Mouse (Mus musculus) heart, embryonic 13.5 days (tissue): ENCODE data around the gene Gm5065. TPM values are rescaled to one million over a fixed set of nuclear protein-coding genes. Genes with fewer than 3 reads are reported as not detected.

Experiments used
- ATAC-seq: fragments of 200-750 bp; cut with Nextera tagmentation; 2 replicates; pipeline ENCODE4 v1.8.0; 2017; ENCODE audit warnings: moderate TSS enrichment; ENCODE audit not compliant: insufficient number of reproducible peaks, low FRiP score, low TSS enrichment; ENCODE audit errors: extremely low read depth
- H3K27ac ChIP-seq: fragments of 300-500 bp; sonication (generic); replicated peaks from 2 replicates; pipeline ENCODE4 v1.5.1; 2015; ENCODE audit warnings: moderate library complexity, mild to moderate bottlenecking, inconsistent platforms
- H3K27me3 ChIP-seq: fragments of 300-500 bp; sonication (generic); replicated peaks from 2 replicates; pipeline ENCODE4 v1.6.1; 2015; ENCODE audit warnings: mild to moderate bottlenecking, inconsistent platforms
- H3K36me3 ChIP-seq: fragments of 300-500 bp; sonication (generic); 2 replicates; pipeline ENCODE4 v1.6.1; 2015; ENCODE audit warnings: mild to moderate bottlenecking, inconsistent platforms
- H3K4me1 ChIP-seq: fragments of 300-500 bp; sonication (generic); 2 replicates; pipeline ENCODE4 v1.6.1; 2015; ENCODE audit warnings: inconsistent platforms
- H3K4me2 ChIP-seq: fragments of 300-500 bp; sonication (generic); 2 replicates; pipeline ENCODE4 v1.6.1; 2015; ENCODE audit warnings: inconsistent platforms, mild to moderate bottlenecking, moderate library complexity
- H3K4me3 ChIP-seq: fragments of 300-500 bp; sonication (generic); 2 replicates; pipeline ENCODE4 v1.5.1; 2015; ENCODE audit warnings: moderate library complexity, mild to moderate bottlenecking, inconsistent platforms
- H3K9ac ChIP-seq: fragments of 300-500 bp; sonication (generic); 2 replicates; pipeline ENCODE4 v1.6.1; 2015; ENCODE audit warnings: inconsistent platforms, mild to moderate bottlenecking, moderate library complexity
- H3K9me3 ChIP-seq: fragments of 300-500 bp; sonication (generic); 2 replicates; pipeline ENCODE4 v1.6.1; 2016; ENCODE audit warnings: inconsistent platforms
- WGBS: fragments of 180-500 bp; shearing (Covaris S2); methylation state at CpG from one replicate; pipeline ENCODE4 v1.1.7; 2015; ENCODE audit warnings: mixed read lengths; 5-methylcytosine and 5-hydroxymethylcytosine counted together
- polyA plus RNA-seq: library from polyadenylated mRNA; unstranded; fragments of >200 nt; fragmentation: Nextera tagmentation; extraction: Ambion mirVana; gene quantifications from 2 replicates; pipeline ENCODE4 v1.2.1, GENCODE M21; 2015

The Gm5065 gene
- polyA plus RNA-seq = not detected in 2 replicates

DNA sequence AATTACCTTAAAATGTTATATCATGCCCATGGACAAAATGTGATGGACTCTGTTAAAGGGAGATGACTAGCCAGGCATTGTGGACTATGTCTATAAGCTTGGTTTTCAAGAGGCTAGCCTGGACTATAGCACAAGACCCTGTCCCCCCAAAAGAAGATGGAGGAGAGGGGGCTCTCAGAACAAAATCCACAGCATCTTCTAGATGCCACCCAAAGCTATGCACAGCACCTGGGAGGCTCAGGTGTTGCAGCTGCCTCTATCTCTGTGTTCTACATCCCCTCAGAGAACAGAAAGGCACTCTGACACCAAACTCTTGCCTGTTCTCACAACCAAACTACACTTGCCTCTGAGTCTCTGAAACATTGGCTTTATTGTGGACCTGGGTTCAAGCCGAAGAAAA lies at the start of gene Gm5065:
Gene Gm5065 (plus strand): TSS at position 301 of the 400 bp plus-strand sequence.
- peaks cover 41% of the 10 kb centered on the region for H3K9me3 ChIP-seq
- no peak within 1 kb of the TSS for H3K4me2 ChIP-seq
- no peaks in the 10 kb centered on the region for H3K36me3 ChIP-seq
- H3K4me1 ChIP-seq = no peaks in the 10 kb centered on the region
- no peak within 1 kb of the TSS for H3K27ac ChIP-seq
- no peak within 1 kb of the TSS for H3K4me3 ChIP-seq
- WGBS = 68% methylated on average over 1 of the region's 1 CpGs
- no peak within 1 kb of the TSS for H3K9ac ChIP-seq
- no peak for ATAC-seq
- no peaks in the 10 kb centered on the region for H3K27me3 ChIP-seq

GRCm38 (mm10) chr7:5327511-5327910 lies 22.8 kb upstream of the Gm5065 start:
- ATAC-seq = no peak
- no peaks in the 10 kb centered on the region for H3K27me3 ChIP-seq
- H3K9ac ChIP-seq = no peak overlapping the region
- no peak overlapping the region for H3K27ac ChIP-seq
- no peak overlapping the region for H3K4me2 ChIP-seq
- H3K36me3 ChIP-seq = no peaks in the 10 kb centered on the region
- no peak overlapping the region for H3K4me3 ChIP-seq
- peaks cover 52% of the 10 kb centered on the region for H3K9me3 ChIP-seq
- no peaks in the 10 kb centered on the region for H3K4me1 ChIP-seq
- WGBS = 55% methylated on average over 1 of the region's 1 CpGs

DNA sequence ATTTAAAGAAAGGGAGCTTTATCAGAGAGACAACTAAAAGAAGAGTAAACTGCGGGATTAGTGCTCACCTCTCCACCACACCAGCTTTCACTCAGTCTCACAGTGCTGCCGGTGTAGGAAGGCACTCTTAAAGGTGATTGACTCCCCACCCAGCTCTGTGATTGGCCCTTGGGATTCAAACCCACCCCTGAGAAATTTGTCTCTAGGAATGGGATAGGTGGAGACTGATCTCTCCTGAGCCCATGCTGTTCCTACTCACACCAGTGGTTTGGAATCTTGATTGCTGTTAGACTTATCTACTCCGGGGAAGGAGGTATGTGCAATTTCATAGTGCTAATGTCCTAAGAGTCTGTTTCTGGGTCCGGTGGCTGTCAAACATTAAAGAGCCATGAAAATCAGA lies 598 bp downstream of the Gm5065 start, which contains the start of gene Nlrp2:
Gene Nlrp2 (minus strand): TSS at position 101 of the 400 bp plus-strand sequence.
- peaks cover 46% of the 10 kb centered on the region for H3K9me3 ChIP-seq
- H3K9ac ChIP-seq = no peak within 1 kb of the TSS
- no peaks in the 10 kb centered on the region for H3K36me3 ChIP-seq
- H3K4me2 ChIP-seq = no peak within 1 kb of the TSS
- no peaks in the 10 kb centered on the region for H3K4me1 ChIP-seq
- ATAC-seq = no peak
- no peak within 1 kb of the TSS for H3K27ac ChIP-seq
- WGBS = 70% methylated on average over 4 of the region's 4 CpGs
- H3K4me3 ChIP-seq = no peak within 1 kb of the TSS
- H3K27me3 ChIP-seq = no peaks in the 10 kb centered on the region

DNA sequence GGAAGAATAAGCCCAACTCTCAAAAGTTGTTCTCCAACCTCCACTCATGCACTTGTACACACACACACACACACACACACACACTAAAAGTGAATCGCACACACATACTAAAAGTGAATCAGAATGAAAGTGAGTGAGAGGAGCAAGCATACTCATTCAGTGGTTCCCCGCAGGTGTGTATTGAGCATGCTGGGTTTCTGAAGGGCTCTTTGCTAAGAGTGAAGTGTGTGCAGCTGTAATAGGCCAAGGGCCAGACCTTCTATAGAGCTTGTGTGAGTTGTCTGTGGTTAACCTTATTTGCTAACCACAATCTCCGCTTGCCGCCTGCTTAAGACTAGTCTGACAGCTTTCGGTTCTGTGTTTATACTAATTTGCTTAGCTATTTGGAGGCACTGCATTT lies 13.3 kb downstream of the Gm5065 start:
- no peak overlapping the region for H3K27ac ChIP-seq
- 84% methylated on average over 5 of the region's 5 CpGs for WGBS
- H3K4me3 ChIP-seq = no peak overlapping the region
- no peaks in the 10 kb centered on the region for H3K36me3 ChIP-seq
- no peak overlapping the region for H3K9ac ChIP-seq
- no peak overlapping the region for H3K4me2 ChIP-seq
- peaks cover 60% of the 10 kb centered on the region for H3K9me3 ChIP-seq
- ATAC-seq = no peak
- H3K4me1 ChIP-seq = no peaks in the 10 kb centered on the region
- H3K27me3 ChIP-seq = no peaks in the 10 kb centered on the region

GRCm38 (mm10) chr7:5366724-5367123 lies 16.4 kb downstream of the Gm5065 start:
- Histone ChIP-seq H3K27me3 (no peaks in the 10 kb centered on the region), H3K4me3 (no peak overlapping the region), H3K4me1 (no peaks in the 10 kb centered on the region), H3K9me3 (peaks cover 38% of the 10 kb centered on the region), H3K4me2 (no peak overlapping the region), H3K9ac (no peak overlapping the region), H3K36me3 (no peaks in the 10 kb centered on the region), H3K27ac (no peak overlapping the region)
- 70% methylated on average over 2 of the region's 2 CpGs for WGBS
- ATAC-seq = no peak

GRCm38 (mm10) chr7:5406201-5406600 lies 55.9 kb downstream of the Gm5065 start:
- 27% methylated on average over 2 of the region's 2 CpGs for WGBS
- Histone ChIP-seq H3K9me3 (peaks cover 32% of the 10 kb centered on the region), H3K9ac (no peak overlapping the region), H3K27me3 (no peaks in the 10 kb centered on the region), H3K4me1 (no peaks in the 10 kb centered on the region), H3K27ac (no peak overlapping the region), H3K4me2 (no peak overlapping the region), H3K4me3 (no peak overlapping the region), H3K36me3 (no peaks in the 10 kb centered on the region)
- ATAC-seq = no peak

Other genes starting within 250 kb of the Gm5065 start
- gene Rfpl4, start 233.6 kb upstream of the Gm5065 start, polyA plus RNA-seq = 0.11 TPM in 1 of 2 replicates, not detected in the other
- 1.6 and 1.8 TPM in 2 replicates for gene Rasl2-9, start 224.6 kb upstream of the Gm5065 start, polyA plus RNA-seq
- 0.03 and 0.05 TPM in 2 replicates for gene Vmn1r55, start 200.9 kb upstream of the Gm5065 start, polyA plus RNA-seq
- gene Vmn1r56, start 153.8 kb upstream of the Gm5065 start, polyA plus RNA-seq = not detected in 2 replicates
- gene Vmn1r57, start 132.0 kb upstream of the Gm5065 start, polyA plus RNA-seq = not detected in 2 replicates
- gene Nlrp2, start 498 bp downstream of the Gm5065 start, polyA plus RNA-seq = not detected in 2 replicates
- not detected in 2 replicates for gene Vmn1r58, start 62.9 kb downstream of the Gm5065 start, polyA plus RNA-seq
- gene Vmn1r59, start 106.2 kb downstream of the Gm5065 start, polyA plus RNA-seq = not detected in 2 replicates
- gene Vmn2r28, start 143.4 kb downstream of the Gm5065 start, polyA plus RNA-seq = not detected in 2 replicates
- gene Vmn1r60, start 196.8 kb downstream of the Gm5065 start, polyA plus RNA-seq = not detected in 2 replicates